Mouse (Mus musculus): ENCODE results near the gene 4632433K11Rik. TPM values are rescaled to one million over a fixed set of nuclear protein-coding genes. Genes with fewer than 3 reads are reported as not detected.

Gene 4632433K11Rik
- polyA plus RNA-seq (2014; fragmentation: Nextera tagmentation; extraction: Ambion mirVana) = not detected in 2 replicates

GRCm38 (mm10) chr7:5033818-5034217, at the start of gene 4632433K11Rik:
4632433K11Rik (plus strand) TSS chr7:5034118.
- 0 out of 2 replicates have a peak, but pooled peaks cover 4% of the 10 kb centered on the region for H3K4me1 ChIP-seq (ENCODE audit: control insufficient read depth, insufficient read depth, low read length)
- H3K27me3 ChIP-seq (ENCODE audit: control insufficient read depth, insufficient read depth, low read length) = no peaks in the 10 kb centered on the region
- H3K4me3 ChIP-seq (replicated peaks; ENCODE audit: low read depth, low read length) = no peak within 1 kb of the TSS
- ATAC-seq (ENCODE audit: low FRiP score, low TSS enrichment) (no peak), DNase-seq (no peak)
- H3K9ac ChIP-seq (replicated peaks; ENCODE audit: low read length) = no peak within 1 kb of the TSS
- peaks cover 23% of the 10 kb centered on the region for H3K9me3 ChIP-seq (ENCODE audit: control insufficient read depth, low read length)
- no peak within 1 kb of the TSS for H3K4me2 ChIP-seq (ENCODE audit: low read length)
- H3K36me3 ChIP-seq (ENCODE audit: control insufficient read depth, insufficient read depth, low read length) = peaks cover 75% of the 10 kb centered on the region
- WGBS = 95% methylated on average over 3 of the region's 3 CpGs
- H3K27ac ChIP-seq (replicated peaks; ENCODE audit: low read depth, low read length) = no peak within 1 kb of the TSS

- H3K27me3 ChIP-seq (ENCODE audit: control insufficient read depth, insufficient read depth, low read length) = no peaks in the 10 kb centered on the region
- ATAC-seq (ENCODE audit: low FRiP score, low TSS enrichment) = no peak
- H3K4me2 ChIP-seq (ENCODE audit: low read length) = no peak overlapping the region
- H3K4me3 ChIP-seq (replicated peaks; ENCODE audit: low read depth, low read length) = no peak overlapping the region
- H3K9me3 ChIP-seq (ENCODE audit: control insufficient read depth, low read length) = no peaks in the 10 kb centered on the region
- H3K4me1 ChIP-seq (ENCODE audit: control insufficient read depth, insufficient read depth, low read length) = 0 out of 2 replicates have a peak, but pooled peaks cover 1% of the 10 kb centered on the region
- WGBS = 81% methylated on average over 2 of the region's 2 CpGs
- no peak overlapping the region for H3K9ac ChIP-seq (replicated peaks; ENCODE audit: low read length)
- DNase-seq = no peak
- H3K27ac ChIP-seq (replicated peaks; ENCODE audit: low read depth, low read length) = no peak overlapping the region
- peaks cover 22% of the 10 kb centered on the region for H3K36me3 ChIP-seq (ENCODE audit: control insufficient read depth, insufficient read depth, low read length)
Observed at GRCm38 (mm10) chr7:4988250-4988649, 45.7 kb upstream of the 4632433K11Rik start.

- 43% methylated on average over 54 of the region's 55 CpGs for WGBS
Observed at GRCm38 (mm10) chr7:4993347-4993998, 40.4 kb upstream of the 4632433K11Rik start.

GRCm38 (mm10) chr7:4993999-4994788, 39.7 kb upstream of the 4632433K11Rik start:
- 51% methylated on average over 59 of the region's 59 CpGs for WGBS
- Histone ChIP-seq H3K4me3 (replicated peaks; ENCODE audit: low read depth, low read length) (peak overlapping the region; percentile 81), H3K4me2 (ENCODE audit: low read length) (peak overlapping the region; percentile 94), H3K27ac (replicated peaks; ENCODE audit: low read depth, low read length) (no peak overlapping the region), H3K36me3 (ENCODE audit: control insufficient read depth, insufficient read depth, low read length) (peaks cover 33% of the 10 kb centered on the region), H3K9ac (replicated peaks; ENCODE audit: low read length) (peak overlapping the region; percentile 37; the same call in 1 of the 2 replicates), H3K9me3 (ENCODE audit: control insufficient read depth, low read length) (no peaks in the 10 kb centered on the region), H3K4me1 (ENCODE audit: control insufficient read depth, insufficient read depth, low read length) (peaks cover 22% of the 10 kb centered on the region), H3K27me3 (ENCODE audit: control insufficient read depth, insufficient read depth, low read length) (no peaks in the 10 kb centered on the region)
- DNase-seq = no peak
- ATAC-seq (ENCODE audit: low FRiP score, low TSS enrichment) = no peak

More at GRCm38 (mm10) chr7:4993347-4993998, 40.4 kb upstream of the 4632433K11Rik start:
- Histone ChIP-seq H3K27ac (replicated peaks; ENCODE audit: low read depth, low read length) (no peak overlapping the region), H3K4me3 (replicated peaks; ENCODE audit: low read depth, low read length) (peak overlapping the region; percentile 17), H3K36me3 (ENCODE audit: control insufficient read depth, insufficient read depth, low read length) (peaks cover 33% of the 10 kb centered on the region), H3K9ac (replicated peaks; ENCODE audit: low read length) (peak overlapping the region; percentile 37; the same call in 1 of the 2 replicates), H3K27me3 (ENCODE audit: control insufficient read depth, insufficient read depth, low read length) (no peaks in the 10 kb centered on the region), H3K4me2 (ENCODE audit: low read length) (peak overlapping the region; percentile 94), H3K4me1 (ENCODE audit: control insufficient read depth, insufficient read depth, low read length) (peaks cover 22% of the 10 kb centered on the region), H3K9me3 (ENCODE audit: control insufficient read depth, low read length) (no peaks in the 10 kb centered on the region)
- DNase-seq (no peak), ATAC-seq (ENCODE audit: low FRiP score, low TSS enrichment) (no peak)

GRCm38 (mm10) chr7:4995268-4996002, 38.5 kb upstream of the 4632433K11Rik start:
- H3K9me3 ChIP-seq (ENCODE audit: control insufficient read depth, low read length) = no peaks in the 10 kb centered on the region
- peak overlapping the region; percentile 89 for H3K27ac ChIP-seq (replicated peaks; ENCODE audit: low read depth, low read length)
- H3K4me1 ChIP-seq (ENCODE audit: control insufficient read depth, insufficient read depth, low read length) = peaks cover 22% of the 10 kb centered on the region
- peak overlapping the region; percentile 81 for H3K4me3 ChIP-seq (replicated peaks; ENCODE audit: low read depth, low read length)
- H3K9ac ChIP-seq (replicated peaks; ENCODE audit: low read length) = peak overlapping the region; percentile 94
- DNase-seq = no peak
- no peak for ATAC-seq (ENCODE audit: low FRiP score, low TSS enrichment)
- peaks cover 33% of the 10 kb centered on the region for H3K36me3 ChIP-seq (ENCODE audit: control insufficient read depth, insufficient read depth, low read length)
- no peaks in the 10 kb centered on the region for H3K27me3 ChIP-seq (ENCODE audit: control insufficient read depth, insufficient read depth, low read length)
- H3K4me2 ChIP-seq (ENCODE audit: low read length) = peak overlapping the region; percentile 94
- 3% methylated on average over 19 of the region's 19 CpGs for WGBS

- peak; percentile 91 for ATAC-seq (ENCODE audit: low FRiP score, low TSS enrichment)
- Histone ChIP-seq H3K27me3 (ENCODE audit: control insufficient read depth, insufficient read depth, low read length) (no peaks in the 10 kb centered on the region), H3K9ac (replicated peaks; ENCODE audit: low read length) (peak within 1 kb of the TSS; percentile 94), H3K27ac (replicated peaks; ENCODE audit: low read depth, low read length) (peak within 1 kb of the TSS; percentile 89), H3K36me3 (ENCODE audit: control insufficient read depth, insufficient read depth, low read length) (peaks cover 31% of the 10 kb centered on the region), H3K4me3 (replicated peaks; ENCODE audit: low read depth, low read length) (peak within 1 kb of the TSS; percentile 81), H3K4me1 (ENCODE audit: control insufficient read depth, insufficient read depth, low read length) (peaks cover 22% of the 10 kb centered on the region), H3K9me3 (ENCODE audit: control insufficient read depth, low read length) (no peaks in the 10 kb centered on the region), H3K4me2 (ENCODE audit: low read length) (peak within 1 kb of the TSS; percentile 94)
- peak; percentile 95 for DNase-seq
- WGBS = 2% methylated on average over 23 of the region's 26 CpGs
Observed at GRCm38 (mm10) chr7:4996003-4996895, 37.7 kb upstream of the 4632433K11Rik start, which contains the start of gene Zfp579. Zfp579 (minus strand) TSS chr7:4996158.

GRCm38 (mm10) chr7:4996934-4997333, 37.0 kb upstream of the 4632433K11Rik start:
- Histone ChIP-seq H3K4me2 (ENCODE audit: low read length) (peak overlapping the region; percentile 94), H3K4me1 (ENCODE audit: control insufficient read depth, insufficient read depth, low read length) (peaks cover 22% of the 10 kb centered on the region), H3K27me3 (ENCODE audit: control insufficient read depth, insufficient read depth, low read length) (no peaks in the 10 kb centered on the region), H3K36me3 (ENCODE audit: control insufficient read depth, insufficient read depth, low read length) (peaks cover 25% of the 10 kb centered on the region), H3K9me3 (ENCODE audit: control insufficient read depth, low read length) (no peaks in the 10 kb centered on the region), H3K9ac (replicated peaks; ENCODE audit: low read length) (peak overlapping the region; percentile 94), H3K27ac (replicated peaks; ENCODE audit: low read depth, low read length) (peak overlapping the region; percentile 89; the same call in 1 of the 2 replicates), H3K4me3 (replicated peaks; ENCODE audit: low read depth, low read length) (peak overlapping the region; percentile 81)
- WGBS = 67% methylated on average over 7 of the region's 8 CpGs
- no peak for DNase-seq
- ATAC-seq (ENCODE audit: low FRiP score, low TSS enrichment) = no peak

All from midbrain, embryonic 14.5 days (tissue).